Mouse (Mus musculus) CD4-positive, CD25-positive, alpha-beta regulatory T cell (primary cell): ENCODE measurements around the gene Fam160b1. TPM values are rescaled to one million over a fixed set of nuclear protein-coding genes. Genes with fewer than 3 reads are reported as not detected.

ENCODE experiments used
- polyA plus RNA-seq: library from polyadenylated mRNA; unstranded; fragments of 100-300 nt; shearing (Covaris generic); gene quantifications from one replicate; pipeline ENCODE4 v1.2.1, GENCODE M21; 2017

Gene Fam160b1
- 30.0 TPM for polyA plus RNA-seq

DNA sequence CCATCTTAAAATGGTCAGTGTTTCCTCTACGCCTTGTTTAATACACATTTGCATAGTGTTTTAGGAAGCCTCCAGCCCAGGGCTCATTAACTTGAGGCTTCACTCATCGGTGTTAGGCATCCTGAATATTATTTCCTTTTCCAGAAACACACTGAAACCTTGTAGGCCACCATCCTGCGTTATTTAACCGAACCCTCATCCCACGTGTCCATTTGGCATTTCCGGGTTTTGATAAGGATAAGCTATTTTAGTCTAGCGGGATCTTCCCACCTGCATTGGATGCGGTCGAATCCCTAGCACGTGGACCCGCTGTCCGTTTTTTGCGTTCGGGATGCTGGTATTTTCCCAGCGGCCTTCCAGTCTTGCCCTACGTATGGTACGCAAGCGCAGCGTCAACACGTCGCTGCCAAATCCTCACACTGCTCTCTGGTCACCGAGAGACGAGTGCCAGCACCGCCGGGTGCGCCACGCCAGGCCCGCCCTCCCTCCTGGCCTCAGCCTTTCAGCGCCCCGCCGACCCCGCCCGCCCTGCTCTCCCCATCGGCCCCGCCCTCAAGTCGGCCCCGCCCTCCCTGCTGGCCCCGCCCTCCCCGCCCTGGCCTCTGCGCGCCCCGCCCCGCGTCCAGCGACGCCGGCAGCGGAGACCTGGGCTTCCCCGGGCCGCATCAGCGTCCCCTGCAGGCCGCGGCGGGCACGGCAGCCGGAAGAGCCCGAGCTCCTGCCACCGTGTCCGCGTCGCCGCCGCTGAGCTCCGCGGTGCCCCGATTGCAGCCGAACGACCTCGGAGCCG lies at the start of gene Fam160b1:
TSS of gene Fam160b1 (plus strand) at position 340 of the 790 bp plus-strand sequence.

DNA sequence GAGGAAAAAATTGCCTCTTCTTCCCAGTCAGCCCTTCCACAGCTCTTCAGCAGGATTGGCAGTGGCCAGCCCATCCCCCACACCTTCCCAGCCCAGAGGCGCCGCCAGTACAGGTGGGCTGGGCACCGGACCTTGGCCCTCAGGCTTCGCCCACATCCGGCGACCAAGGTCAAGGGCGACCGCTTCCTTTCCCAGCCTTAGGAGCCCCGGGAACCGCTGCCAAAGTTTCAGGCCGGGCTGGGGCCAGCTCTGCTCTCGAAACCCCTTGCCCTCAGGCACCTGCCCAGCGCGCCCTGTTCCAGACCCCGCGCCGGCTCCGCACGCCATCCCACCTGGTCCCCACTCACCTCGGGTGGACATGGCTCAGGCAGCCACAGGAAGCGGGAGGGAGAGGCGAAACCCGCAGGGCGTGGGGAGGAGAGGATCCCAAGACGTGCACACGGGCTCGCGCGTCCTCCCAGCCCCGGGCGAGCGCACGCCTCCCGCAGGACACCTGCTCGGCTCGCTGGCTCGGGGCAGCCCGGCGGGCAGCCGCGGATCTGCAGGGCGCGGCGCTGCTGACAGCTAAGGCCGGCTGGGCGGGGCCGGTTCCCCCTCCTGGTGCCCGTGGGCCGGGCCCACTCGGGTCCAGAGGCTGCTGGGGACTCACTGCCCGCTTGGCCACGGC lies 46.0 kb upstream of the Fam160b1 start, which contains the start of gene Ablim1:
TSS of gene Ablim1 (minus strand) at position 574 of the 667 bp plus-strand sequence.

Other genes starting within 250 kb of the Fam160b1 start
- gene Ablim1, start 45.8 kb upstream of the Fam160b1 start, polyA plus RNA-seq = 545 TPM
- gene Trub1, start 92.2 kb downstream of the Fam160b1 start, polyA plus RNA-seq = 19.0 TPM